Mouse (Mus musculus) megakaryocyte progenitor cell, adult 5-6 weeks (primary cell): ENCODE measurements at regions not wholly inside any gene's neighbourhood (a gene's known extent, or its start where the extent isn't known, plus 50 kb on each side); places are given as distances from the start of the nearest gene placed in this dataset.
"Not testable (repeated sequence)": the region's sequence is repeated elsewhere in the genome, so short reads cannot be mapped to it uniquely, and the experiment has no call there.

ENCODE experiments used
- ATAC-seq: replicated peaks from 2 replicates; pipeline ENCODE4 v1.8.0; 2016; ENCODE audit warnings: mild to moderate bottlenecking, moderate TSS enrichment, inconsistent platforms; ENCODE audit not compliant: poor library complexity

DNA sequence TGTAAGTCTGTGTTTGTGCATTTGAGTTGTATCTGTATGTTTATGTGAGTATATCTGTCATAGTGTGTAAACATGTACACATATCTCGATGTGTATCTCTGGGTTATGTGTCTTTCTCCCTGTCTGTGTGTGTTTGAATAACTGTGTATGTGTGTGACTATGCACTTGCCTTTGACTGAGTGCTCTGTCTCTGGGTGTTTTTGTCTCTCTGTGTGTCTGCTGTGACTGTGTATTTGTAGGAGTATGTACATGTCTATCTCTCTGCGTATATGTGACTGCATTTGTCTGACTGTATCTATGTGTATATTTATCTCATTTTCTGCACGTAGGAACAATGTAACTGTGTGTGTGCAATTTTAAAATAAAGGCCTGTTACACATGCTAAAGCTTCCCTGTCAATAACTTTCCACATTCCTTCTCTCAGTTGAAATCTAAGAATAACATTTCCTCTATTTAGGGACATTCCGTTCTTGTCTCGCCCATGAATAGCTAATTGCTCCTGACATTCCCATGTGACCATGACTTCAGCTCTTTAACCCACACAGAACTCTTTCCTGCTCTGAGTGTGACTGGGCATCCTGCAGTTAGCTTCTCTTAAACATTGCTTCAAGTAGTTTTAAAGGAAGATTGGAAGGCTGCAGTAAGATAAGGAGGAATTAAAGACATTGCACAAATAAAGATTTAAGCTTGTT lies 257.2 kb upstream of the Klf6 start:
- ATAC-seq, result no peak

DNA sequence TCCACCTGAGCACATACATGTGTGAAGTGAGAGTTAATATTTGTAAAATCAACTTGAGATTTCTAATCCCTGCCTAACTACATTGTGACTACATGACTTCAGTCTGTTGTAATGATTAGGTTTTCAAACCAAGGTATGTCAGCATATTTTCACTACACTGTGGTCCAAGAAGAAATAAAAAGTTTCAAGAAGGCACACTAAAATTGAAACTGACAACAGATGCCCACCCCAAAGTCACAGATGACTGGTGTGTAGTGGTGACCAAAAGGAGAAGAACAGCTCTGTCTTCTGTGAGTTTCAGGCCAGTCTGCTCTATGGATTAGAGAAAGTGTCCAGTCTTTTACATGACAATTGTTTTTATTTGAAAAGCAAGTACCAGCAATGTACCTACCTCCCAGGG lies 255.9 kb upstream of the Klf6 start:
- no peak for ATAC-seq

DNA sequence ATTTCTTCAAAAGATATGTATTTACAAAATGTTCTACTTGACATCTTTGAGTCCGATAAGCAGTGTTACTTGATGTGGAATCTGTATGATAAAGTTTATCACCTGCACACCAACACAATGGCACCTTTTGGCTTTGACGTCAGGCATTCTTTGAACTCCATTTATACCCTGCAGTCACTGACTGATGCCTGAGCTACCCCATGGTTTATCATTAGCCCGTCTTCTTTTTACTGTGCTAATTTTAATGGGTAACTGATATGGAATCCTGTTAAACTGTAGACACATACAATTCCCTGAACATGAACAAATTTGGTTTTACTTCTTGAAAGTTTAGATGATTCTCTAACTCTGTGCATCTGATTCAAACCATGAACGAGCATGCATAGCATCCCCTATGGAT lies 253.8 kb upstream of the Klf6 start:
- ATAC-seq, result no peak

DNA sequence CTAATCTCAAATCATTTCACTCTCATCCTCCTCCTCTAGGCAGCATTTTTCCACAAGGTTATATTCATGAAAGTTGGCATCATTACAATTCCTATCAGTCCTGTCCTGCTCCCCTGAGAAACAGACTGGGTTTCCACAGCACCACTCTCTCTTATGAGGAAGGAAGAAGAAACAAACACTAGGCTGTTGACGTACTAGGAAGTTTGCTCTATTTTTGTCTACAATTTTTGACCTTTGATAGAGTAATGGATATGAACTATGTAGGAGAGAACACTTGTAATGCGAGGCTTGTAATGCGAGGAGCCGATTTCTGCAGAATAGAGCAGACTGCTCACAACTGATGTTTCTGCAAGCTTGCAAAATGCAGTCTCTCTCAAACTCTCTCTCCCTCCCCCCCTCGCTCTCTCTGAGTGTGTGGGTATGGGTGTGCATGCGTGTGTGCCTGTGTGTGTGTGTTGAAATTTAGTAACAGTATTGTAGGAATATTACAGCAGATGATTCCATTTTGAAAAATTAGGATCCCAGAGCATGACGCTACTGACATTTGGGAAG lies 247.0 kb upstream of the Klf6 start:
- 0 out of 2 replicates have a peak, but pooled peaks have one; percentile 24 for ATAC-seq

DNA sequence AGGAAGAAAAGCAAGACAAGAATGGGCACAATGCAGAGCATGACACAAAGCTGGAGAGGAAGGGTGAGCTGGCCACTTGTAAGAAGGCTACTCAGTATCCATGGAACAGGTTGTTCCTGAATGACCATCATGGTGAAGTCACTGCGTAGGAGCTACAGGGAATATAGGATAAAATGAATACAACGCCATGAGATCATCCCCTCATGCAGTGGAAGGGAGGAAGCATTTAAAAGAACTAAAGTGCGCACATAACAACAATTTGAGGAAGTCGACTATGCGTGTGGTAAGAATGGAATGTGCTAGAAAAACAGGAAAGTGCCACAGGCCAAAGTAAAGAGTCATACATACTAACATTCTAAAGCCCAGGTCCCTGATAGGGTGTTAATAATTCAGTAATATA lies 246.4 kb upstream of the Klf6 start:
- peak; percentile 94 for ATAC-seq

DNA sequence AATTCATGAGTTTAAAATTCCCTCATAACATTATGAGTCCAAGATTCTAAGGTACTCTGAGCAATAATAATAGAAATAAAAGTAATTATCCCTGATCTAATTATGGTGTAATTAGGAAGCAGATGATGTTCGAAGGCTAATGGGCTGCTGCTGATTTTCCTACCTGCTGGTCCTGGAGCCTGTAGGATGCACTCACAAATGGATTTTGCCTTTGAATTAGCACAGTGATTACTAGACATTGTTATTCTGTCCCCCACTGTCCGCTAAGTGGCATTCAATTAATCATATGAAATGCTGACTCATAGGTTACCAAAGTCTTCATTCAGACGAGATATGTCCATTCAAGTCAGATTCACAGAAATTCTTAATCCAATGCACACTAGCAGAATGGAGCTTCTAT lies 246.0 kb upstream of the Klf6 start:
- ATAC-seq, result no peak

DNA sequence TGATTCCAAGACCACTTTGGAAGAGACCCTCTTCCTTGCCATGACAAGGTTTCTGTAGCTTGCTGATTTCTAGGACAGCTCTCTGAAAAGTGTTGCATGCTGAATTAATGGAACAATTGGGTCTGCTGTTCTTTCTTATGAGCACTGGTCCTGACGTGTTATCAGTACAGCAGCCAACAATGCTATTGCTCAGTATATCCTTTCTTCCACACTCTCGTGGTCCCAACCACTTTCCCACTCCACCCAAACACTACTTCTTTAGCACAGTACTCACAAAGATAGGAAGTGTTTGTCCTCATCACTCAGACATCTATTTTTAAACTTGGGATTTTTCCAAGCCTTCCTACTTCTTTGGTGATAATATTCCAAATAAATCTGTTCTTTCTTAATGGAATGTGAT lies 233.2 kb upstream of the Klf6 start:
- ATAC-seq, result no peak

DNA sequence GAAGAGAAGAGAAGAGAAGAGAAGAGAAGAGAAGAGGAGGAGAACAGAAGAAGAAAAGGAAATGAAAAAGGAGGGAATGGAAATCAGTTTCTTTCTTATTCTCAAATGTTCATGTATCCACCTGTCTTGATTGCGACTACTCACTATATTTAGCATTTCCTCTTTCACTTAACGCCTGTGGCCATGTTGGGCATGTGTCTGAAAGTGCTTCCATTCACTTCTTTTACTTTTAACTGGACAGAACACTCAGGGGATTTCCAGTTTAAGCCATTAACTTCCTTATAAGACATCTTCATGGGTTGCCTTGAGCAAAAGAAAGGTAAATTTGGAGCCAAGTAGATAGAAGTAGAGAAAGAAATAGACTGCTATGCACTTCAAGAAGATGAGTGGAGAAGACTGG lies 226.3 kb upstream of the Klf6 start:
- ATAC-seq, result peak; percentile 42; the same call in 1 of the 2 replicates

DNA sequence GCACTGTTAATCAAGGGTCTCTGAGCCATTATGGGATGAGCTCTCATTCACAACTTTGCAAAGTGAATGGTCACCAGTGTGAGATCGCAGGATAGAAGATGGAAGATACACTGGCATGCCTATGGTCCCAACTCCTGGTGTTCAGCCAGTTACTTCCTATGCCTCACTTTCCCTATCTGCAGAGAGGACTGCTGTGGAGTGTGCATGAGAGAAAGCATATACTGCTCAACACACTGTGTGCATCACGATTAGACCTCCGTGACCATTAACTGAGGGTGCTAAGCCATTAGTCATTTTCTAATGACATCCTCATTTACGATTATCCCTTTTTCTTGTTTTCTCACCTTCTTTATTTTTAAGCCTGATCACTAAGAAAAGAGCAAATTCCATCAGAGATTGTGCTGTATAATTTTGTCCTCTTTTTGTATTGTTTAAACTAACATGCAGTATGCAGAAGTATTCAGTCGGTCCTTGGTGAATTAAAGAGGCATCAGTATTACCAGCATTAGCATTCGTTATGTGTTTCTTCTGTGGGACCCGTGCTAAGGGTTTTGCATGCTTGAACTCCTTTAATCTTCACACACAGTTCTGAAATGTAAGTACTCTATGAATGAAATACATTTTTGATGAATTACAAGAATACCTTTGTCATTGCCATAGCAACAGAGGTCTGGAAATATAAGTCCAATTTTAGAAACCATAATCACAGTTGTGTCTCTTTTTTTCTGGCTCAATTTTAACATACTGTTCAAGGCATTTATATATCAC lies 219.4 kb upstream of the Klf6 start:
- no peak for ATAC-seq

DNA sequence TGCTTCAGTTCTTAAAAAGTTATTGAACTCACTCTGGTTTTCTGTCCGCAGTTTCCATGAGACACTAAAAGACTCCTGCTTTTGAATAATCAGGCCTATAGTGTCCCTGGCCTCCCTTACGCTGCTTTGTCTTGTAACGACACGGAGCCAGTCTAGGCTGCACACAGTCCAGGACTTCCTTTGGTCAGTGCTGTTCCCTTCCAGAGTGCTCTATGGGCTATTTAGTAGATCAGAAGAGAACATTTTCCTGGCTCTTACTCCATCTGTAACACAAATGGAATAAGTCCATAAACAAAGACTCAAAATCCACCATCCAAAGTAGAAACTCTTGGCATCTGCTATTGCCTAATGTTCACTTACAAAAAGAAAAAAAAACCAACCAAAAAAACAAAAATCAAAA lies 213.0 kb upstream of the Klf6 start:
- no peak for ATAC-seq

DNA sequence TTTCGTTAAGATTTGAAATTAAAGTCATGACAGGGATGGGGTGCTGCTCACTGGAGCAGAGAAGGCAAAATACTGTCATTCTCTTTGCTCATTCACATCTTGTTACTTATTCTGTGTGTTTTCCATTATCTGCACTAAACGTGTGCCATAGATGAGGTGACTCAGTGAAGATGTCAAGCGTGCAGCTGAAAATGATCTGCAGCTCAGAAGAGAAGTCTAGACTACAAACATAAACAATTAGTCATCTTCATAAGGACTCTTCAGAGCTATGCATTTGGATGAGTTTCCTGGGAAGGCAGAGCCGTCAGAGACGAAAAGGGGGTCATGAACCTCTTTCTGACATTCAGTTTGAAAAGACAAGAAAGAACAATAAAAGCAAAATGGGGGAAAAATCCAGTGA lies 203.7 kb upstream of the Klf6 start:
- ATAC-seq, result no peak

DNA sequence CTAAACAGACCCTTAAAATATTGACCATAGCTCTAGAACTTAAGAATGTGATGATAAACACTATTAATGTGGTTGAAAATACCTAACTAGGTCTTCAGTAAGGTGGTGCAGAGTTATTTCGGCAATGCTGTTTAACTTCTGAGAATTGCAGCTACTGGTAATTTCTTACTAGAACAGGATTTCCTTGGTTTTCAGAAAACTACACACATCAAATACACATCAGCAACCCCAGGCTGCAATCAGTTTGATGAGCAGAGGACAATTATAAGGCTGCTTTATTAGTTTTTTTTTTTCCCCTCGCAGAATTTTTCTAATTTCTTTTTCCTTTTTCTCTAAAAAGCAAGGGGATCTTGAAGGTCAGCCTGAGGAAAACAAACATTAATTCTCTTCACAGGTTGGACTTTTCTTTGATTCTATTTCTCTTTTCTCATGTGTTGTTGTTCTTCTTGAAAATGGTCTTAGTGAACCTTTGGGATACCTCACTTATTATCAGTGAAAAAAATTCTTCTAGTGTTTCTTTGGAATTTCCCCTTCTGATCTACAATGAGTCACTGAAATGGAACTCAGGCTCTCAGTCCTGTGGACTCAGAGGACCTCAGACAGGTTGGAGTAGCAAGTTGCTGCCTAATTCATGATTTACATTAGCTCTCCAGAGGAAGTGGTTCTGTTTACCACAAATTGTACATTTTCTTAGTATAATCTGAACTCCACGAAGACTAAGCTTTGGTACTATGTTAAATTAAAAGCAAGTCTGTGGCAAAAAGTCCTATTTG lies 194.9 kb upstream of the Klf6 start:
- ATAC-seq, result no peak

DNA sequence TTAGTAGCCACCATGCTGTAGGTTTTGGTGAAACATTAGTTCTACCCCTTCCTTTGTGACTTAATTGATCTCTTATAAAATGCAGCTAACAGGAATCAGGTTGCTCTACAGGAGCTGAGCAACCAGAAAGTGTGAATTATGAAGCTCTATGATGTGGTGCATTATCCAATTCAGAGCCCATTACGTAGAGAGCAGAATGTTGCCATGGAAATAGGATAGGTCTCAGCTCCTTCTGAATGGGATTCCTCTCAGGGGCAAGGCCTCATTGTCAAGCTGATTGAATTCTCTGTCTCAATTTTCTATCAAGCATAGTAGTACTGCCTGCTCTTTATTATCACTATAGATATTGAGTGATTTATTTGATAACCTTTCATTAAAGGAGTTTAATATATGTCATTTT lies 185.6 kb upstream of the Klf6 start:
- no peak for ATAC-seq

DNA sequence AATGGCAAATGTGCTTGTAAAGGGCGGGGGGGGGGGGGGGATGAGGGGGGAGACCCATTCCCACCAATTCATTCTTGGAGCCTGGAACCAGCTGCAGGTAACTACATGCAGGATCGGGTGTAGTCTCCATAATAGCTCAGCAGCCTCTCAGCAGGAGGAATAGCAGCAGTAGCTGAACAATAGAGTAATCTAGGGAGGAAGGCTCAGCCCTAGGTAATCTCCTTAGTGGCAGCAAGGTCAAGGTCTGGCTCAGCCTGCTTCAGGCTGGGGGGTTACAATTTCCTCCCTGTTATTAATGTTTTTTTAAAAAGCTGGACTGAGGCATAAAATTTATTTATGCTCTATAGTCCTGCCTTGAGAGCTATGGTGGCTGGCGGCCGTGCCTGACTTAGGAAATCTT lies 171.2 kb upstream of the Klf6 start:
- no peak for ATAC-seq

DNA sequence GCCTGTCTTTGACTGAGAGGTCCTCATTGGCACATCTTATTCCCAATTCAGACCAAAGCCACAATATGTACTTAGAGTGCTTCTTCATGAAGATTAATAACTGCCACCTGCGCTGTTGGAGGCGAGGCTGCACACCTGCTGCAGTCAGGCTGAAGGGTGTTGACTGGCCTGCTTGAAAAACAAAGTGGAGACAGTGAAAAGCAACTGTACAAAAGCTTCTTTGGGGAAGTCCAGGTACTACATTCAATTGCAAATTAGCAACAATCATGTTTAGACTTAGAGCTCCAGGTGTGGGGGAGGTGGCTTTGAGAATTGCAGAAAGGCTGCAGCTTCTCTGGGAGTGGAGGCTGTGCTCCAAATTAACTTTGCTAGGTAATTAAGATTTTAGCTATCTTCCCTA lies 170.6 kb upstream of the Klf6 start:
- ATAC-seq, result not testable (repeated sequence)

DNA sequence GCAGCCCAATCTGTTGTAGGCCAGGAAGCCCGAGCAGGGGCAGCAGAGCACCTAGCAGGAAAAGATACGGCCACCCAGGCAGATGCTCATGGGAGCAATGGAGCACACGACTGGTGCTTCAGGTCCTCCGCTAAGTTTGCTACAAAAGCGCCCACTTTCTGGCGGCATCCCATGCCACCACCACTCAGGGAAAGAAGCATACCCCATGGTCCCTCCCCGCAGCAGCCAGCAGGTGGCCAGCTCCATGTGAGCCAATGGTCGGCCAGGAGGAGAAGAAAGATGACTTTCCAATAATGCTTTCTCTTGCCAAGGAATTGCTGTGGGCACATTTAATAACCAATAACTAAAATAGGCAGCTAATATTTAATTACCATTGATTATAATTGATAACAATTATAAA lies 166.7 kb upstream of the Klf6 start:
- 0 out of 2 replicates have a peak, but pooled peaks have one; percentile 37 for ATAC-seq

DNA sequence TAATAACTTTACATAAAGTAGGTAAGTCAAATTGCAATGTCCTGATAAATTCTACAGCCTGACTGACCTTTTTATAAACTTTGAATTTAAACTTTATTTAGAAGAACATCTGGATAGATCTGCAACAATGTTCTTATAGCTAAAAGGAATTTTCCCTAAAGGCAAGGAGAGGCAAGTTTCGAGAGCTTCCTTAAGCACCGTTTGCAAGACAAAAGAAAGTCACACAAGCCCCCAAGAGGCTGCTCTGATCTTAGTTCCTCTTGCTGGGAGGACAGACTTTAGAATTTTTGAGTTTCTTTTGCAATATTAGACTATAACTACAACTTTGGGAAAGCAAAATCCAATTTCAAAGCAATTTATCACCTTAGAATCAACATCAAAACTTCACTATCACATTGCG lies 165.7 kb upstream of the Klf6 start:
- not testable (repeated sequence) for ATAC-seq

DNA sequence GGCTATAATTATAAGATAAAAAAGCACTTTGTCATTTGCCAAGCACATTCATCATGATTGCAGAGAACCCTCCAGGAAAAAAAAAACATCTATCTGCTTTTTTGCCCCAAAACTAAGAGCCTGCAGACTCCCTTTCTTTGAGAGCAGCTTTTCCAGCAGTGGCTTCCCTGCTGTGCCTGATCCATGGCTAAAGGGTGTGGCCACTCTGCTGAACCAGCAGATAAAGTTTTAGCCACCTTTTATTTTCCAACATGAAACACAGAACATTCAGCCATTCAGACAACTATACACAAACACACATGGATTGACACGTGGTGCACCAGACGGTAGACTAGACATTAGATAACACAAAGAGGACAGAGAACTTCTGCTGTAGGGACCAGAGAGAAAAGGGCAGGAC lies 164.9 kb upstream of the Klf6 start:
- ATAC-seq, result no peak

DNA sequence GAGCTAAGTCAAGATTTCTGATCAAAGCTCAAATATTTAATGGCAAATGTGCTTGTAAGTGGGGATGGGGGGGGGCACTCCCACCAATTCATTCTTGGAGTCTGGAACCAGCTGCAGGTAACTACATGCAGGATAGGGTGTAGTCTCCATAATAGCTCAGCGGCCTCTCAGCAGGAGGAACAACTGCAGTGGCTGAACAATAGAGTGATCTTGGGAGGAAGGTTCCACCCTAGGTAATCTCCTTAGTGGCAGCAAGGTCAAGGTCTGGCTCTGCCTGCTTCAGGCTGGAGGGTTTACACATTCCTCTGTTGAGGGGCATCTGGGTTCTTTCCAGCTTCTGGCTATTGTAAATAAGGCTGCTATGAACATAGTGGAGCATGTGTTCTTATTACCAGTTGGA lies 164.0 kb upstream of the Klf6 start:
- ATAC-seq, result not testable (repeated sequence)

DNA sequence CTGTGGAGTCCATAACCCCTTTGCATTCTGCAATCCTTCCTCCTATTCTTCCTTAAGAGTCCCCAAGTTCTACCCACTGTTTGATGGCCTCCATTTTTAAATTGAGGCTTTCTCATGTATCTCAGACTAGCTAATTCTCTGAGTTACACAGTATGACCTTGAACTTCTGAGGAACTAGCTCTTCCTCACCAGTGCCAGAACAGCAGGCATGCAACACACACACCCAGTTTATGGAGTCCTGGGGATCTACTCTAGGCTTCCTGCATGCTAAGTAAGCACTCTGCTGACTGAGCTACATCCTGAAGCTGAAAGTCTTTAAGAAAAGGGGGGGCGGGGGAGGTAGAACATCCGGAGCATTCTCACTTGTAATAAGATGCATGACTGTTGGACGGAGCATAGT lies 159.2 kb upstream of the Klf6 start:
- ATAC-seq, result no peak

DNA sequence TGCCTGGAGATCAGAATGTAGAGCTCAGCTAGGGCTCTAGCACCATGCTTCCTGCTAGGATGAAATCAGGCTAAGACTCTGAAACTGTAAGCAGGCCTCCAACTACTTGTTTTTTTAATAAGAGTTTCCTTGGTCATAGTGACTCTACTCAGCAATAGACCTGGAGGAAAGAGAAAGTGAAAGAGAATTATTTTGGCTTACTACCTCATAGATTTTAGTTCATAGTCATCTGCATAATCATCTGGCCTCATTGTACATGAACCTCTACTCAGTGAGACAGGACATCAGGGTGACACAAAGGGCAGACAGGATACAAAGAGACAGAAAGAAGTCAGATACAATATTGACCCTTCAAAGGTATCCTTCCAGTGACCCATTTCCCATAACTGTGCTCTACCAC lies 156.3 kb upstream of the Klf6 start:
- no peak for ATAC-seq

DNA sequence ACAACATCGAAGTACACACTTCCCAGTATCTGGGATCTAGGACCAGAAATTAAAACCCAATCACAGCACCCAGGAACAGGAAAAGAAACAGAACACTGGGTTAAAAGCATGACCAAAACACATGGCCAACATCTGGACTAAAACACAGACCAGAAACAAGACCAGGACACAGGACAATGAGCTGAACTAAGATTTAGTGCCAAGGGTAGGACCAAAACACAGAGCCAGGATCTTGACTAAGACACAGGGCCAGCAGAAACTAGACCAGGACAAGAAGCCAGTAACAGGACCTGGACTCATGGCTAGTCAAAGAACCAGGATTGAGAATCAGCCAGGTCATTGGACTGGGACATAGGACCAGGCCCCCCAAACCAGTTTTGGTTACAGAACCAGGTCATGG lies 149.6 kb upstream of the Klf6 start:
- no peak for ATAC-seq
